Mouse (Mus musculus) layer of hippocampus, adult 9-10 months (tissue): ENCODE results near the gene Mettl2.
"Not testable (repeated sequence)": the region's sequence is repeated elsewhere in the genome, so short reads cannot be mapped to it uniquely, and the experiment has no call there.

Source experiments
- DNase-seq: peaks from one replicate; pipeline ENCODE4 v3.0.0; 2022; ENCODE audit warnings: low spot score

Gene Mettl2

GRCm38 (mm10) chr11:105125735-105126519, at the start of gene Mettl2:
Gene Mettl2, plus strand, starts transcription at chr11:105126425.
- DNase-seq: peak; percentile 65

GRCm38 (mm10) chr11:105112448-105112847, 13.8 kb upstream of the Mettl2 start:
- not testable (repeated sequence) for DNase-seq

GRCm38 (mm10) chr11:105117814-105118213, 8.4 kb upstream of the Mettl2 start:
- DNase-seq: no peak

GRCm38 (mm10) chr11:105120551-105121061, 5.6 kb upstream of the Mettl2 start:
- DNase-seq: no peak

GRCm38 (mm10) chr11:105121792-105122191, 4.4 kb upstream of the Mettl2 start:
- not testable (repeated sequence) for DNase-seq

- DNase-seq: no peak
Measured at GRCm38 (mm10) chr11:105123986-105124385, 2.2 kb upstream of the Mettl2 start.

GRCm38 (mm10) chr11:105126520-105127029, 350 bp downstream of the Mettl2 start:
- DNase-seq: no peak

GRCm38 (mm10) chr11:105135692-105136091, 9.5 kb downstream of the Mettl2 start:
- no peak for DNase-seq

- not testable (repeated sequence) for DNase-seq
Measured at GRCm38 (mm10) chr11:105137255-105137654, 11.0 kb downstream of the Mettl2 start.

- not testable (repeated sequence) for DNase-seq
Measured at GRCm38 (mm10) chr11:105140512-105140911, 14.3 kb downstream of the Mettl2 start.

- no peak for DNase-seq
Measured at GRCm38 (mm10) chr11:105141115-105141514, 14.9 kb downstream of the Mettl2 start.

GRCm38 (mm10) chr11:105143564-105143963, 17.3 kb downstream of the Mettl2 start:
- DNase-seq: no peak

GRCm38 (mm10) chr11:105144084-105144483, 17.9 kb downstream of the Mettl2 start:
- DNase-seq: no peak

- no peak for DNase-seq
Measured at GRCm38 (mm10) chr11:105144508-105145210, 18.4 kb downstream of the Mettl2 start.

- no peak for DNase-seq
Measured at GRCm38 (mm10) chr11:105145211-105145610, 19.0 kb downstream of the Mettl2 start.

- DNase-seq: no peak
Measured at GRCm38 (mm10) chr11:105146593-105146992, 20.4 kb downstream of the Mettl2 start, which contains the start of gene Gm10842. Gene Gm10842, plus strand, starts transcription at chr11:105146893.

GRCm38 (mm10) chr11:105149353-105149752, 23.1 kb downstream of the Mettl2 start:
- no peak for DNase-seq

- no peak for DNase-seq
Measured at GRCm38 (mm10) chr11:105149766-105150165, 23.5 kb downstream of the Mettl2 start.

- DNase-seq: no peak
Measured at GRCm38 (mm10) chr11:105150691-105151090, 24.5 kb downstream of the Mettl2 start.

GRCm38 (mm10) chr11:105151226-105152016, 25.2 kb downstream of the Mettl2 start:
- DNase-seq: no peak

- no peak for DNase-seq
Measured at GRCm38 (mm10) chr11:105152017-105152300, 25.7 kb downstream of the Mettl2 start.

GRCm38 (mm10) chr11:105152357-105152899, 26.2 kb downstream of the Mettl2 start:
- DNase-seq: no peak
